Mouse (Mus musculus): ENCODE results near the gene Adamts15. TPM values are rescaled to one million over a fixed set of nuclear protein-coding genes. Genes with fewer than 3 reads are reported as not detected.

Gene Adamts15
- total RNA-seq, 2 experiments from 2014 or later: 8.3 to 10.6 TPM

DNA sequence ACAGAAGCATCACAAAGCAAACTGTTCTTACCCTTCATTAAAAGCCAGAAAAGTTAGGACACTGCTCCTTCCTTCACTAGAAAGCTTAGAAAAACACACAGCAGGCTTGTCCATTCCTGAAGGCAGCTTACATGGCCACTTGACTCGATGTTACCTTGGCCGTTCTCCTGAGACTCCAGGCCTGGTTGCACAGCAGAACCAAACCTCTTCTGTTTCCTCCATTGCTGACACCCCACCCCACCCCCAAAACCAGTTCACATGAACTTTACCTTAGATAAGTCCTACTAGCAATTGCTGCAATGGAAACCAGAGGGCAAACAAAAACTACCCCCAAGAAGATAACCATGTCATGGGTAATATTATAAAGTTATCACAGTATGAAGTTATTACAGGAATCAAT, 25.1 kb downstream of the Adamts15 start:
- intact Hi-C loops (cut with DNase I): loop anchor here (10.0 kb wide), 1 partner anchor 112 kb away; no protein-coding TSS in a partner anchor
- no peak for DNase-seq (ENCODE audit: low spot score)

- DNase-seq (ENCODE audit: low spot score): peak; percentile 60
- intact Hi-C loops (cut with DNase I): loop anchor here (10.0 kb wide), 1 partner anchor 112 kb away; no protein-coding TSS in a partner anchor
Observed at GRCm38 (mm10) chr9:30896752-30897151, 25.5 kb downstream of the Adamts15 start.

- intact Hi-C loops (cut with DNase I): loop anchor here (10.0 kb wide), 1 partner anchor 111 kb away; no protein-coding TSS in a partner anchor
- DNase-seq (ENCODE audit: low spot score): no peak
Observed at GRCm38 (mm10) chr9:30895618-30896017, 26.6 kb downstream of the Adamts15 start.

- intact Hi-C loops (cut with DNase I): loop anchor here (5.0 kb wide), 1 partner anchor 44 kb away; no protein-coding TSS in a partner anchor
- DNase-seq (ENCODE audit: low spot score): no peak
Observed at GRCm38 (mm10) chr9:30886276-30886675, 36.0 kb downstream of the Adamts15 start.

DNA sequence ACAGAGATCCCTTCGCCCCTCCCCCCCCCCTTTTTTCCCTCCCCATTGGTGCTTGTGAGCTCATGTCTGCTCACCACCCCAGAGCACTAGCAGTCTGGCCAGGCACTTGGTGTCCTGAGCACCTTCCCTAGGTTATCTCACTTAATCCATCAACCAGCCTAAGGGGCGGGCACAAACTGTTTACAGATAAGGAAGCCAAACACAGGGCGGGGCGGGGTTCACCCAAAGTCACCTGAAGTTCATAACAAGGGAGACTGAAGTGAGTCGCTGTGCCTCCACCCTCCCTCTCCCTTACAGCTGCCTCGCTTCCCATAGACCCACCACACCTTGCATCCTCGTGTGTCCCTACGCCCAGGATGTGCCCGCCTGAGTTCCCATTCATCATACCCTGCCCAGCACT, 41.7 kb downstream of the Adamts15 start:
- intact Hi-C loops (cut with DNase I): no loop called here
- DNase-seq (ENCODE audit: low spot score): no peak

DNA sequence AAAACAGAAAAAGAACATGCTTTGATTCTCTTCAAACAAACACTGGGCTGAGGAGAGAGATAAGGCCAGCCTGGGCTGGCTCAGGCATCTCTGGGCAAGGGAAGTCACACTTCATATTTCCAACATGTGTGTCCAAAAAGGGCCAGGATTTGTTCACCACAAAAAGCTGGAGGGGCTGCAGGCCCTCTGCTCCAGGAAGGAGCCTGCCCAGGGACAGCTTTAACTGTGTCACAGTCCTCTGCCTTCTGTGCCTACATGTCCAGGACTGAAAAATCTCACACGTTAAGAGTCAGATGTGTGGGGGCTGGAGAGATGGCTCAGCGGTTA, 42.3 kb downstream of the Adamts15 start:
- intact Hi-C loops (cut with DNase I): no loop called here
- no peak for DNase-seq (ENCODE audit: low spot score)

GRCm38 (mm10) chr9:30879248-30879946, 42.9 kb downstream of the Adamts15 start:
- intact Hi-C loops (cut with DNase I): no loop called here
- DNase-seq (ENCODE audit: low spot score): no peak

DNA sequence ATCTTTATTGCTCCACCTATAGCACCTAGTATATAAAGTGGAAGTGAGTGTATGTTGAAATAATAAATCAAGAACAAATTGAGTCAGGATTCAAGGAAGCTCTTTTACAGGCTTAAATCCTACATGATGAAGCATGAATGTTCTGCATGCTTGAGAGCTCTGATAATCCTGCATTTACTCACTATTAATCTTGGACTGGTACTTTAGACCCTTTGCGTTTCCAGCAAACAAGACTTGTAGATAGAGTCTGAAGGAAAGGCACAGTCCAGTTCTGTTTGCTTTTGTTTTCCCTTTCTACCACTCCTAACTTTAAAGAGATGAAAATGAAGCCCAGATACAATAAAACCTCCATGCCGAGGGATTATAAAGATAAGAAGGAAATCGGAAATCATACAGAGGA, 45.7 kb downstream of the Adamts15 start:
- intact Hi-C loops (cut with DNase I): no loop called here
- DNase-seq (ENCODE audit: low spot score): no peak

DNA sequence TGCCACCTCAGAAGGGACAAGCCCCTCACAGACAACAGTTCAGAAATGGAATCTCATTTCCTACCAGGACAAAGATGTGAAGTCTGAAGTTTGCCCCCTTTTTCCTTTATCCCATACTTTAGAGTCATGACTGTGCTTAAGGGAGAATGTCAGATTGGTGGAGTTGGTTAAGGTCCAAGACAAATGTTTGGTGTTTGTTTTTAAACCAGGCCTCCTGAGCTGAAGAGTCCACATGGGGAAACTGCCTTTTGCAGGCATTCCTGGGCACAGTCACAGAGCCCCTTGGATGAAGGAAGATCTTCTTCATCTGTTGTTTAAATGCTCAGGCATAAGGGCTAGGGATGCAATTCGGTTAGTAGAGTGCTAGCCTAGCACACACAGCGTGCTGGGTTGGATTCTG, 66.4 kb downstream of the Adamts15 start:
- intact Hi-C loops (cut with DNase I): no loop called here
- DNase-seq (ENCODE audit: low spot score): no peak

DNA sequence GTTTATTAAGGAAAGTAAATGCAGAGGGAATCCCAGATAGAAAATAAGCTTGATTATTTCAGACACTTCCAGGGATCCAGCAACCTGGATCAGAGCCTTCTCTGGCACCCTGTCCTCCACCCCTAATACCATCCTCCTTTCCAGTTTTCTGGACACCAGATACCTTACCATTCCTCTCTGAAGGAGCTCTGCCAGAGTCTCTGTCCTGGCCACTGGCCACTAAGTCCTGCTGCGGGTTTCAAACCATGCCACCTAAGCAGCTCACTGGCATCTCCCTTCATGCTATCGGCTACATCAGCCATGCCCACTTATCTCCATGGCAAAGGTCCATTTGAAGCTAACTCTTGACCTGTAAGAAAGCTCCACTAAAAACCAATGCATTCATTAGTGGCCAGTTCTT, 70.4 kb downstream of the Adamts15 start:
- DNase-seq (ENCODE audit: low spot score): no peak
- intact Hi-C loops (cut with DNase I): no loop called here

GRCm38 (mm10) chr9:30849951-30850350, 72.3 kb downstream of the Adamts15 start:
- intact Hi-C loops (cut with DNase I): loop anchor here (5.0 kb wide), 2 partner anchors 62 to 68 kb away; no protein-coding TSS in a partner anchor
- no peak for DNase-seq (ENCODE audit: low spot score)

GRCm38 (mm10) chr9:30849444-30849843, 72.8 kb downstream of the Adamts15 start:
- DNase-seq (ENCODE audit: low spot score): no peak
- intact Hi-C loops (cut with DNase I): loop anchor here (5.0 kb wide), 2 partner anchors 63 to 67 kb away; no protein-coding TSS in a partner anchor

Other genes starting within 250 kb of the Adamts15 start
- 1 to 10 TPM; 3.7 to 6.0 TPM for gene Adamts8, start 20.1 kb upstream of the Adamts15 start, total RNA-seq (2021)
- 10 to 100 TPM; 28.3 to 35.8 TPM for gene Zbtb44, start 108.2 kb upstream of the Adamts15 start, total RNA-seq (2021)
- under 1 TPM; 0.18 to 0.22 TPM for gene St14, start 209.4 kb upstream of the Adamts15 start, total RNA-seq (2021)